Comparison of ENCODE assay signal across 9 mouse cellular contexts in the genomic region with DNA sequence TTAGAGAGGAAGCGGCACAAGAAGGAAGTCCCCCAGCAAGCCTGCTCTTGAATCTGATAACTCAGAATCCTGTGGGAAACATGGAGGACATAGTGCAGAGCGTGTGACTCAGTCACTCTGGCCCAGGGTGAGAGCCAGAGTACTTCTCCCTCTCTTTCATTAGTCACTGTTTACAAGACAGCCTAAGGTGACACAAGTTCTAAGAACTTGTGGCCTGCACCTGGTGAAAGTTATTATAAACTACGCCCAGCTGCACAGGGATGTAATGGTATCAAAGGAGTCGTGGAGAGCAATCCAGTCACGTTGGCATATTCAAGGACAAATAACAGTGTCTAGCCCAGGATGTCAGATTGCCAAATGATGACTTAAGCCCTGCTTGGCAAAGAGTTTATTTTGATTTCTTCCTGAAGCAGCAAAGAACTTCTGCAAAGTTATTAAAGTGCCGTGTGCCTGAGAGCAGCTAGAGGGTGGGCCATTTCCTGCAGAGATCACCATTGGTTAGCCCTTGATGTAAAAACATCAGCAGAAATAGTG. TPM values are rescaled to one million over a fixed set of nuclear protein-coding genes. Genes with fewer than 3 reads are reported as not detected.
A peak's percentile ranks its signal among the peaks of the same experiment; 100 is the strongest.
DNase-seq lines count a peak whose midpoint lies in the region; ATAC-seq and TF ChIP-seq lines count a peak whose summit lies in the region.
"Had no signal": no experiment of that assay in that cellular context is flagged by ENCODE, and none has a peak within 500 bp of the region (broad histone marks: within the 10 kb centered on the region; RNA-seq: fewer than 3 reads in every experiment).

No protein-coding gene starts in this region.

- no peak for DNase-seq in layer of hippocampus, adult 2 months (ENCODE audit: low spot score in 2 of 2)
- DNase-seq in layer of hippocampus, postnatal 14 days (ENCODE audit: low spot score in 2 of 2): no peak
- no peak for DNase-seq in retina, postnatal 1 day
- DNase-seq in forebrain, postnatal 0 days: no peak
- DNase-seq in left cerebral cortex, postnatal 25 days (ENCODE audit: low spot score in 2 of 2): no peak

- peak; percentile 35 for TF ChIP-seq CTCF in layer of hippocampus, adult 2 months (conservative IDR thresholded peaks at IDR 0.05)
- no peak for TF ChIP-seq CTCF in bone marrow, adult 2 months (IDR thresholded peaks at IDR 0.05; ENCODE audit: control insufficient read depth, insufficient read depth, low read length)
- no peak for TF ChIP-seq CTCF in forebrain, postnatal 0 days (IDR thresholded peaks at IDR 0.05; ENCODE audit: low read depth)

- H3K27me3 ChIP-seq in forebrain, postnatal 0 days (ENCODE audit: insufficient read depth, low read length): no peaks in the 10 kb centered on the region
- H3K27me3 ChIP-seq: forebrain, embryonic 15.5 days had no signal

- intact Hi-C loops in left cerebral cortex, postnatal 25 days (cut with DNase I): no loop called here

- peak; percentile 61 for ATAC-seq in inflammation-experienced regulatory T-cells, adult 6 months
- 0 out of 2 replicates have a peak, but pooled peaks have one; percentile 5 for ATAC-seq in neutrophil, adult 5-6 weeks (ENCODE audit: extremely low read depth, insufficient number of reproducible peaks, low FRiP score, poor library complexity, severe bottlenecking)
- no peak for ATAC-seq in forebrain, postnatal 0 days
- ATAC-seq: forebrain, embryonic 15.5 days had no signal

- peaks cover 10% of the 10 kb centered on the region for H3K4me1 ChIP-seq in bone marrow, adult 2 months (ENCODE audit: control insufficient read depth, insufficient read depth, low read length)
- no peaks in the 10 kb centered on the region for H3K4me1 ChIP-seq in forebrain, postnatal 0 days (ENCODE audit: insufficient read depth)
- H3K4me1 ChIP-seq: forebrain, embryonic 15.5 days had no signal

- no peaks in the 10 kb centered on the region for H3K36me3 ChIP-seq in forebrain, postnatal 0 days (ENCODE audit: insufficient read depth)
- H3K36me3 ChIP-seq: forebrain, embryonic 15.5 days had no signal

- WGBS in bone marrow, adult 2 months: 13% methylated on average over 6 of the region's 6 CpGs
- 69% methylated on average over 6 of the region's 6 CpGs for WGBS in forebrain, postnatal 0 days

- H3K27ac ChIP-seq in layer of hippocampus, adult 2 months: peak overlapping the region; percentile 48
- peak overlapping the region; percentile 80 for H3K27ac ChIP-seq in bone marrow, adult 2 months (ENCODE audit: control insufficient read depth, insufficient read depth, low read depth, low read length, poor library complexity)
- H3K27ac ChIP-seq in forebrain, postnatal 0 days (ENCODE audit: low read depth, low read length): no peak overlapping the region
- H3K27ac ChIP-seq: forebrain, embryonic 15.5 days had no signal

- no peak overlapping the region for H3K4me3 ChIP-seq in layer of hippocampus, adult 2 months
- no peak overlapping the region for H3K4me3 ChIP-seq in bone marrow, adult 2 months (replicated peaks; ENCODE audit: control insufficient read depth, low read depth, low read length)
- no peak overlapping the region for H3K4me3 ChIP-seq in forebrain, postnatal 0 days (ENCODE audit: low read depth, low read length)
- H3K4me3 ChIP-seq: forebrain, embryonic 15.5 days had no signal

- no peak overlapping the region for H3K9ac ChIP-seq in forebrain, postnatal 0 days
- H3K9ac ChIP-seq: forebrain, embryonic 15.5 days had no signal

- TF ChIP-seq POLR2A in bone marrow, adult 2 months (IDR thresholded peaks at IDR 0.05; ENCODE audit: borderline replicate concordance, control insufficient read depth, low read depth, low read length): no peak

- H3K9me3 ChIP-seq in forebrain, postnatal 0 days (ENCODE audit: low read length): no peaks in the 10 kb centered on the region
- H3K9me3 ChIP-seq: forebrain, embryonic 15.5 days had no signal

- H3K4me2 ChIP-seq in forebrain, postnatal 0 days (ENCODE audit: low read depth): no peak overlapping the region
- H3K4me2 ChIP-seq: forebrain, embryonic 15.5 days had no signal

RNA-seq across cellular contexts. Expression of a gene that starts 32.6 kb away (rescaled TPM):
- total RNA-seq in layer of hippocampus, adult 2 months (2021): 10 to 100 TPM; 42.2 to 45.9 TPM
- total RNA-seq in layer of hippocampus, postnatal 14 days (2021): 10 to 100 TPM; 59.9 to 66.3 TPM
- polyA plus RNA-seq in bone marrow, adult 2 months (2011; ENCODE audit: insufficient read depth, insufficient read length, low replicate concordance, missing spikeins): 10.3 and 15.9 TPM in 2 replicates
- 10 to 100 TPM; 61.2 to 75.3 (median 62.6) TPM for polyA plus RNA-seq in inflammation-experienced regulatory T-cells, adult 6 months (2017; shearing (Covaris generic))
- 159 and 168 TPM in 2 replicates for total RNA-seq in neutrophil, adult 5-6 weeks (2017)
- total RNA-seq in forebrain, postnatal 0 days (2014; rRNA removed): 76.7 and 82.6 TPM in 2 replicates
- 22.7 and 33.6 TPM in 2 replicates for polyA plus RNA-seq in forebrain, postnatal 0 days (2015; fragmentation: Nextera tagmentation; extraction: Ambion mirVana)
- 10 to 100 TPM; 53.6 to 56.1 TPM for total RNA-seq in left cerebral cortex, postnatal 25 days (2021)

RNA-seq across cellular contexts. Expression of a gene that starts 46.5 kb away (rescaled TPM):
- total RNA-seq in layer of hippocampus, adult 2 months (2021): 1 to 10 TPM; 8.6 to 9.0 TPM
- 10 to 100 TPM in 1 of 2 experiments, 1 to 10 TPM in 1; 7.1 to 10.3 TPM for total RNA-seq in layer of hippocampus, postnatal 14 days (2021)
- 24.1 and 25.9 TPM in 2 replicates for polyA plus RNA-seq in bone marrow, adult 2 months (2011; ENCODE audit: insufficient read depth, insufficient read length, low replicate concordance, missing spikeins)
- polyA plus RNA-seq in inflammation-experienced regulatory T-cells, adult 6 months (2017; shearing (Covaris generic)): 100 to 1,000 TPM in 2 of 3 experiments, 10 to 100 TPM in 1; 95.7 to 124 (median 113) TPM
- 144 and 156 TPM in 2 replicates for total RNA-seq in neutrophil, adult 5-6 weeks (2017)
- 5.0 and 7.9 TPM in 2 replicates for total RNA-seq in forebrain, postnatal 0 days (2014; rRNA removed)
- 9.2 and 11.1 TPM in 2 replicates for polyA plus RNA-seq in forebrain, postnatal 0 days (2015; fragmentation: Nextera tagmentation; extraction: Ambion mirVana)
- 1 to 10 TPM; 9.1 to 9.7 TPM for total RNA-seq in left cerebral cortex, postnatal 25 days (2021)

Comparison
In these comparisons a context has a peak if more than half of its experiments do, and no peak if none do; other contexts are left out.
1. RNA of a gene that starts 46.5 kb away (total RNA-seq): 144 to 156 TPM in neutrophil, adult 5-6 weeks; 7.1 to 10.3 TPM in layer of hippocampus, postnatal 14 days, 9.1 to 9.7 TPM in left cerebral cortex, postnatal 25 days, 8.6 to 9.0 TPM in layer of hippocampus, adult 2 months and 5.0 to 7.9 TPM in forebrain, postnatal 0 days; every median in the first group is over 10 times any median in the second.